Mouse (Mus musculus): ENCODE results near the gene Itga9. TPM values are rescaled to one million over a fixed set of nuclear protein-coding genes. Genes with fewer than 3 reads are reported as not detected.

Itga9 gene
- polyA plus RNA-seq, 1 experiment from 2014 or later, result 2.8 TPM

DNA sequence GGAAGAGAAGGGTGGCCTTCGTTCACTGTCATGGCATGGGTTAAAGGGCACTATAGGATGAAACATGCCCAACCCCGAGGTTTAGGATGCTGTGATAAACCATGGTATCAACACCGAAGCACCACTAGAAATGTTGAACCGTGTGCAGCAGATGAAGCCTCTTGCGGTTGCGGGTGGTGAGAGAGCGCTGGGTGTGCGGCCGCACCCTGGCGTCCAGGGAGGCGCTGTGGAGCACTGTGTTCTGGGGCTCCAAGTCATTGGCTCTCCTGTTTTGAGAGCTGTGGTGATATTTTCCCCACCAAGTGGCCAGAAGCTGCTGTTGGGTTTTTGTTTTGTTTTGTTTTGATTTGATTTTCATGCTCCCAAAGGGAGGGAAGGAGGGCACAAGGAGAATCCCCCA, 272.1 kb downstream of the Itga9 start:
- Histone ChIP-seq H3K4me1 (replicated peaks) (no peaks in the 10 kb centered on the region), H3K4me2 (no peak overlapping the region), H3K27ac (replicated peaks) (no peak overlapping the region), H3K36me3 (no peaks in the 10 kb centered on the region), H3K4me3 (no peak overlapping the region), H3K9ac (no peak overlapping the region), H3K27me3 (no peaks in the 10 kb centered on the region), H3K9me3 (no peaks in the 10 kb centered on the region)
- WGBS, result 90% methylated on average over 11 of the region's 11 CpGs
- no peak for ATAC-seq (ENCODE audit: low FRiP score, low read depth)

DNA sequence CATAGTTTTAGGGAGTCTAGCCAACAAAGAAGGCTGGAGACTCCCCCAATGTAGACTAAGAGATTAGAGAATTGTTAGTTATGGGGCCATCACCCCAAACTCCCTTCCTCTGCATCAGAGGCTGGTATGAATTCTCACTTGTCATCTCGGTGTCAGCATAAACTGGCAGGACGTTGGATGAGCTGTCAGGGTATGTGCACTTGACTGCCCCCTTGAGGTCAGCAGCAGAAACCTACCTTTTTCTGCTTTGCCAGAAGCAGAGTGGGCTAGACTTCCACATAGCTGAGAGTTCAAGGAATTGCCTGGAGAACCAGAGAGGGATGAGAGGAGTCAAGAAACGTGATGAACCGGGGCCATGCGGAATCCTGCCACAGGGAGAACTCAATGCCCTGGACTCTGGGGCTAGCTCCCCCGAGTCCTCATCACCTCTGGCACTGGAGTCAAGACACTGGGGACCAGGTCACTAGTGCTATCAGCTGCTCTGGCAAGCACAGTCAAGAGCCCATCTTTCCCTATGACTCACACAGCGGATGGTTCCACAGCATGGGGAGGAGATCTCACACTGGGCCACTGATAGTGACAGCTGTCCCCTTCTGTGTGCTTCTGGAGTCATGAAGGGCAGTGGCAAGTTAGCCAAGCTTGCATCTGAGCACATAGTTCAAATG, 274.9 kb downstream of the Itga9 start:
- ATAC-seq (ENCODE audit: low FRiP score, low read depth), result no peak
- Histone ChIP-seq H3K27me3 (no peaks in the 10 kb centered on the region), H3K9ac (no peak overlapping the region), H3K36me3 (no peaks in the 10 kb centered on the region), H3K4me3 (no peak overlapping the region), H3K9me3 (no peaks in the 10 kb centered on the region), H3K27ac (replicated peaks) (no peak overlapping the region), H3K4me2 (no peak overlapping the region), H3K4me1 (replicated peaks) (no peaks in the 10 kb centered on the region)
- WGBS, result 81% methylated on average over 7 of the region's 7 CpGs

DNA sequence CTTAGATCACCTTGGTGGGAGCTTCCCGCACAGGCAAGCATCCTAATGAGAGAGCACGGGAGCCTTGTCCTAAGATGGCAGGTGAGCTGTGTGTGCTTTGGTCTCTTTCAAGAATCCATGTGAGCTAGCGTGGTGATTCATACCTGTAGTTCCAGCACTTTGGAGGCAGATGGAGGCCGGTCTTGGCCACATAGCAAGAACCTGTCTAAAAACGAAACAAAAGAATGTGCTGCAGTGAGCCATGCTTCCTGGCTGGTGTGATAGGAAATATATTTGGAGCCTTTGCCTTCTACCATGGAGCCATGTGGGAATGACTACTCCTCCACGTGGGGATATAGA, 275.4 kb downstream of the Itga9 start:
- H3K4me3 ChIP-seq, result no peak overlapping the region
- WGBS, result 94% methylated on average over 6 of the region's 6 CpGs
- H3K27ac ChIP-seq (replicated peaks), result no peak overlapping the region
- ATAC-seq (ENCODE audit: low FRiP score, low read depth), result no peak
- H3K9me3 ChIP-seq, result no peaks in the 10 kb centered on the region
- no peak overlapping the region for H3K4me2 ChIP-seq
- H3K9ac ChIP-seq, result no peak overlapping the region
- H3K27me3 ChIP-seq, result no peaks in the 10 kb centered on the region
- no peaks in the 10 kb centered on the region for H3K4me1 ChIP-seq (replicated peaks)
- H3K36me3 ChIP-seq, result no peaks in the 10 kb centered on the region

DNA sequence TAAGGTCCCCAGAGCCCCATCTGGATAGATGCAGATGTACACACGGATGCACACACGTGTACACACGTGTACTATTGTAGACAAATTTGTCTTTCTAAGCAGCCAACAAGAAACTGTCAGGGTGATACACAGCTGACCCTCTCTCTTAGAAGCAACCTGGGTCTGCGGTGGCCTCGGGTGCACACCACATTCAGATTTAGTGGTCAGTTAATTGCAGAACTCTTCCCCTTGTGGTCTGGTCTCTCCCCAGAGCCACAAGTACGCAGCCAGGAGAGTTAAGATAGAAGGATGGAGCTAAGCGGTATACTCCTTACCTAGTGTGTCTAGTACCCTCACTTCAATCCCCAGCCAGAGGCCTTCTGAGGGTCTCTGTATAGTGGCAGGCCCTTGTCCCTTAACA, 276.7 kb downstream of the Itga9 start:
- Histone ChIP-seq H3K9me3 (no peaks in the 10 kb centered on the region), H3K4me2 (no peak overlapping the region)
- ATAC-seq (ENCODE audit: low FRiP score, low read depth), result no peak

DNA sequence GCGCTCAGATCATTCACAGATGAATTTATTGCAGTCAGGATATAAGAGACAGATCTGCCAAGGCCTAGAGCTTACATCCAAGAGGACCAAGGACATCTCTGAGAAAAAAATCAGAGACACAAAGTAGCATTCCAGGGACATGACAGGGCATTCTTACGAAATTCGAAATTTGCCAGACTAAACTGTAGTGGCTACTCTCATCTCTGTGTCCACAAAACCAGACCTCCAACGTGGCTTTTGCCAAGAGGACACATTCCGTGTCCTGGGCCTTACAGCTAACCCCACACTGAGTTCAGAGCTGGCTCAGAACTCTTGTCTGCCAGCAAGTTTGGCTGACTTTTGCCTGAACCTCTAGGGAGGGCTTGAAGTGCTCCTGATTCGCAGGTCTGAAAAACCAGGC, 279.3 kb downstream of the Itga9 start:
- Histone ChIP-seq H3K4me2 (no peak overlapping the region), H3K36me3 (no peaks in the 10 kb centered on the region), H3K4me3 (no peak overlapping the region), H3K27me3 (no peaks in the 10 kb centered on the region), H3K27ac (replicated peaks) (no peak overlapping the region), H3K4me1 (replicated peaks) (peaks cover 2% of the 10 kb centered on the region; the same call in 1 of the 2 replicates), H3K9me3 (no peaks in the 10 kb centered on the region), H3K9ac (no peak overlapping the region)
- WGBS, result 80% methylated on average over 6 of the region's 6 CpGs
- ATAC-seq (ENCODE audit: low FRiP score, low read depth), result no peak

More for the DNA sequence above, 276.7 kb downstream of the Itga9 start:
- Histone ChIP-seq H3K36me3 (no peaks in the 10 kb centered on the region), H3K27ac (replicated peaks) (no peak overlapping the region), H3K4me1 (replicated peaks) (no peaks in the 10 kb centered on the region), H3K4me3 (no peak overlapping the region), H3K27me3 (no peaks in the 10 kb centered on the region), H3K9ac (no peak overlapping the region)
- WGBS, result 94% methylated on average over 7 of the region's 7 CpGs

DNA sequence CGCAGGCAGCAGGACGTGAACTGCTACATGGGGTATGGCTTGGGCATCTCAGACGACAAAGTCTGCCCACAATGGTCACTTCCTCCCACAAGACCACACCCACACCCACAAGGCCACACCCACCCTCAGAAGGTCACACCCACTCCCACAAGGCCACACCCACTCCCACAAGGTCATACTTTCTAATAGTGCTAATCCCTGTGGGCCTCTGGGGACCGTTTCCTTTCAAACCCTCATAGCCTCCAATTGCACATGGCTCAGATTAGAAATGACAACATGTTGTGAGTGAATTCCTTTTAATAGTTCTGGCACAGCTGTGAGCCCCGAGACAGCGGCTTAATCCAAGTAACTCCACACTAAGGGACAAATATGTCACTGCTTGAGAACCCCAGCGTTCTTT, 280.7 kb downstream of the Itga9 start:
- H3K27me3 ChIP-seq, result no peaks in the 10 kb centered on the region
- ATAC-seq (ENCODE audit: low FRiP score, low read depth), result no peak
- no peak overlapping the region for H3K4me3 ChIP-seq
- H3K9ac ChIP-seq, result no peak overlapping the region
- 91% methylated on average over 7 of the region's 7 CpGs for WGBS
- H3K27ac ChIP-seq (replicated peaks), result no peak overlapping the region
- H3K36me3 ChIP-seq, result no peaks in the 10 kb centered on the region
- H3K4me2 ChIP-seq, result no peak overlapping the region
- H3K9me3 ChIP-seq, result no peaks in the 10 kb centered on the region
- H3K4me1 ChIP-seq (replicated peaks), result peaks cover 12% of the 10 kb centered on the region; the same call in 1 of the 2 replicates

DNA sequence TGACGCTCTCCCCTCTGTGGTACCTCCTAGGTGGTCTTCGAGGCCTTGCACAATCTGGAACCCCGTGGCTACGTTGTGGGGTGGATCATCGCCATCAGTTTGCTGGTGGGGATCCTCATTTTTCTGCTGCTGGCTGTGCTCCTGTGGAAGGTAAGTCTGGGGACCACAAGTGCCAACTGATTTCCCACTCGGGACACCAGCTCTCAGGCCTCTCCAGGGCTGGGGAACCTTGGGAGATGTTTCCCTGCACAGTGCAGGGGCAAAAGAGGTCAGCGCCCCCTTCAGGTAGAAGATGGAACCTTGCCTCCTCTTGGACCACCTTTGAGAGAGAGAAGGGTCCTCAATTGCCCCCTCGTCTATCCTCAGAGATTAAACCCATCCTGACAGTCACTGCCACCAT, 281.2 kb downstream of the Itga9 start:
- no peak for ATAC-seq (ENCODE audit: low FRiP score, low read depth)
- 90% methylated on average over 8 of the region's 8 CpGs for WGBS
- H3K4me1 ChIP-seq (replicated peaks), result peaks cover 12% of the 10 kb centered on the region; the same call in 1 of the 2 replicates

DNA sequence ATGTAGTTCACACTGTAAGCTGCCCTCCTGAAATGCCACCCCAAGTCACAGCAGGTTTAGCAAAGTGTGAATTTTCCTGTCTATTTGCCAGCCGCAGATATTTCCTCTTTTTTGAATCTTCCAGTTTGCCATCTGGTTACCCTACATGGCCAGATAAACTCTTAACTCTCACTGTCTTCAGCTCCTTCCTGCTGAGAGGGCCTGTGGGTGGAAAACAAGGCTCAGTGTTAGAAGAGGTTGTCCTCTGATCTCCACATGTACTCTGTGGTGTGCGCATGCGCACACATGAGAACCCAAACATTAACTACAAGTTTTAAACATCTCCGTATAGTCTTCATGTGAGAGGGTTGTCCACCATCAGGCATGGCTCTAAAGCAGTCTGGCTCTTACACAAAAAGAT, 283.7 kb downstream of the Itga9 start:
- 79% methylated on average over 4 of the region's 4 CpGs for WGBS
- H3K4me3 ChIP-seq, result no peak overlapping the region
- H3K9ac ChIP-seq, result no peak overlapping the region
- H3K27ac ChIP-seq (replicated peaks), result no peak overlapping the region
- H3K27me3 ChIP-seq, result no peaks in the 10 kb centered on the region
- H3K4me1 ChIP-seq (replicated peaks), result peaks cover 12% of the 10 kb centered on the region; the same call in 1 of the 2 replicates
- no peaks in the 10 kb centered on the region for H3K36me3 ChIP-seq
- H3K9me3 ChIP-seq, result no peaks in the 10 kb centered on the region
- no peak for ATAC-seq (ENCODE audit: low FRiP score, low read depth)
- H3K4me2 ChIP-seq, result no peak overlapping the region

More for the DNA sequence above, 281.2 kb downstream of the Itga9 start:
- Histone ChIP-seq H3K27ac (replicated peaks) (no peak overlapping the region), H3K9ac (no peak overlapping the region), H3K4me2 (no peak overlapping the region), H3K27me3 (no peaks in the 10 kb centered on the region), H3K36me3 (no peaks in the 10 kb centered on the region), H3K4me3 (no peak overlapping the region), H3K9me3 (no peaks in the 10 kb centered on the region)

DNA sequence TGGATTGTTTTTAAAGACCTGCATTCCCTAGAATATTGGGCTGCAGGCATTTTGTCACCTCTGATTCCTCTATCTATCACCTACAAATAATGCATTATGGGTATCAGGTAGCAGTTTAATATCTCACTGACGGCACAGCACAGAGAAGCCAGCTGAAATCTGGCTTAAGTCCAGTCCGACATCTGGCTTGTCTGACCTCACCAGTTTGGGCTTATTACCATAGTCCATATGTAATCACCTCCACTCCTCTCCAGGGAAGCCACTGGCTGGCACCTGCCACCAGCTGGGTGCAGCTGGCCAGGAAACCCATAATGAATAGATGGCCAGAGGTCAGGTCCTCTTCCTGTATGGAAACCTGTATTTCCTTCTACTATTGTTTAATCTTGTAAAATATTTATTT, 284.2 kb downstream of the Itga9 start:
- Histone ChIP-seq H3K9me3 (no peaks in the 10 kb centered on the region), H3K4me2 (no peak overlapping the region), H3K27me3 (no peaks in the 10 kb centered on the region), H3K9ac (no peak overlapping the region), H3K27ac (replicated peaks) (no peak overlapping the region), H3K4me3 (no peak overlapping the region), H3K36me3 (no peaks in the 10 kb centered on the region), H3K4me1 (replicated peaks) (peaks cover 12% of the 10 kb centered on the region; the same call in 1 of the 2 replicates)
- ATAC-seq (ENCODE audit: low FRiP score, low read depth), result no peak
- WGBS, result 43% methylated on average over 2 of the region's 2 CpGs

DNA sequence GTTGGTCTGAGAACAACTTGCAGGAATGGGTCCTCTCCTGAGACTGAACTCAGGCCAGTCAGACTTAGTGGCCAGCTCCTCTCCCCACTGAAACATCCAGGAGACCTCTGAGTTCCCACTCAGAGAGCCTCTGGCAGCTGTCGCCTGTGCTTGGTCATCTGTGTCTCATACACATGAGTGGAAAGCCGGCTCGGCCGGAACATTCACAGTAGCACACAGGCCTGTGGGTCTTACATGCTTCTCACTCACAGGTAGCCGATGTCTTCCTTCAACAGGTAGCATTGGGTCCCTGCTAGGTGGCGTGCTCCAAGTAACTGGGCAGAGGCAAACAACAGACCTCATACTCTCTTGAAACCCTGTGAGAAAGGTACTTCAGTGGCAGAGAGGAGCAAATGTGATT, 284.6 kb downstream of the Itga9 start:
- H3K27ac ChIP-seq (replicated peaks), result no peak overlapping the region
- H3K4me1 ChIP-seq (replicated peaks), result peaks cover 12% of the 10 kb centered on the region; the same call in 1 of the 2 replicates
- no peak overlapping the region for H3K4me3 ChIP-seq
- H3K9ac ChIP-seq, result no peak overlapping the region
- H3K27me3 ChIP-seq, result no peaks in the 10 kb centered on the region
- no peaks in the 10 kb centered on the region for H3K36me3 ChIP-seq
- 86% methylated on average over 6 of the region's 6 CpGs for WGBS
- no peak overlapping the region for H3K4me2 ChIP-seq
- H3K9me3 ChIP-seq, result no peaks in the 10 kb centered on the region
- no peak for ATAC-seq (ENCODE audit: low FRiP score, low read depth)

DNA sequence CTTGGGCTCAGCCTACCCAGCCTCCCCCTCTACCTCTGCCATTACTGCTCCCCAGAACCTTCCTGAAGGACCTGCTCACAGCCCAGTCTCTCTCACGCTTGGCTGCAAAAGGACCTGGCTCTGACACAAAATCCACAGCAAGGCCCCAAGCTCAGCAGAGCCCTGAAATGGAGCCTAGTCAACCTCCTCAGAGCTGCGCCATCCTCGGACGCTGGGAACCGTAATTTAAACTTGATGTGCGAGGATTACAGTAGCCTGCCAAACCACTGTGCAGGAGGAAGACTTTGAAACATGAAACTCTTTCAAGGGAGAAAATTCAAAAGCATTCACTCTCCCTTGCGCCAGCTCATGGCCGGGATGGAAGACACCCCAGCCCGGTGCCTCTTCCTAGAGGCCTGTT, 285.1 kb downstream of the Itga9 start:
- no peak for ATAC-seq (ENCODE audit: low FRiP score, low read depth)
- Histone ChIP-seq H3K4me3 (no peak overlapping the region), H3K4me2 (no peak overlapping the region), H3K9me3 (no peaks in the 10 kb centered on the region), H3K27ac (replicated peaks) (no peak overlapping the region), H3K27me3 (no peaks in the 10 kb centered on the region), H3K36me3 (no peaks in the 10 kb centered on the region), H3K9ac (no peak overlapping the region), H3K4me1 (replicated peaks) (peaks cover 12% of the 10 kb centered on the region; the same call in 1 of the 2 replicates)
- 81% methylated on average over 9 of the region's 9 CpGs for WGBS

DNA sequence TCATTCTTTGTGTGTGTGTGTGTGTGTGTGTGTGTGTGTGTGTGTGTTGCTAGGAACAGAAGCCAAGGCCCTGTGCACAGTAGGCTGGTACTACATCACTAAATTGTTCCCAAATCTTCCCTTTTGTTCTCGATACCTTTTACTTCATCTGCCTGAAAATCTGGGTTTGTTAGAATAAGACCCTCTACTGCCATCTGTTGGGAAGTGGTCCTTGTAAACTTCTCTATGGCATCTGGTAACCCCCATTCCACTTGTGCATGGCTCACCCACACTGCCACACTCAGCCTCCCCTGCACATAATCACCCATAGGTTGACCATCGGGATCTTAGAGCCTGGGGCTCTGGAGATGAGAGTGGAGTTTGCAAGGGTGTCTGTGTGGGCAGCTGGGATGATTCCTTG, 288.6 kb downstream of the Itga9 start:
- H3K4me2 ChIP-seq, result no peak overlapping the region
- H3K4me3 ChIP-seq, result no peak overlapping the region
- H3K4me1 ChIP-seq (replicated peaks), result peaks cover 12% of the 10 kb centered on the region; the same call in 1 of the 2 replicates
- H3K27ac ChIP-seq (replicated peaks), result no peak overlapping the region
- no peaks in the 10 kb centered on the region for H3K36me3 ChIP-seq
- no peaks in the 10 kb centered on the region for H3K27me3 ChIP-seq
- no peak for ATAC-seq (ENCODE audit: low FRiP score, low read depth)
- H3K9me3 ChIP-seq, result no peaks in the 10 kb centered on the region
- WGBS, result 76% methylated on average over 2 of the region's 2 CpGs
- H3K9ac ChIP-seq, result no peak overlapping the region

DNA sequence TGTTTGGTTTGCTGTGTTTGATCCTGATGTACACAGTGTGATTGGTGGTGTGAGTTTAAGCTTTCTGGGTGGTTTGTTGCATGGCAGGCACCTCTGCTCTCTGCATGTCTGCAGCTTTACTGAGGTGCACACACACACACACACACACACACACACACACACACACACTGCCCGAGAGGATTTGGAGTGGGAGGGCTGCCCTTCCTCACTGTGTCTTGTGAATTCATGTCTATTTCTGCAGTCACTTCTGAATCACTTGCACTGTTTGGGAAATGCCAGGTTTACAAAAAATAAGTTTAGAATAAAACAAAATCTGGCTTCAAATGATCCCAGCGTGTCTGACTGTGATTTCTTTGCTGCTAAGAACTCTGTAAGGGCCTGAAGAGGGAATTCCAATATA, 294.2 kb downstream of the Itga9 start:
- WGBS, result 81% methylated on average over 2 of the region's 2 CpGs
- Histone ChIP-seq H3K9ac (no peak overlapping the region), H3K4me2 (no peak overlapping the region), H3K27me3 (no peaks in the 10 kb centered on the region), H3K36me3 (no peaks in the 10 kb centered on the region), H3K4me1 (replicated peaks) (no peaks in the 10 kb centered on the region), H3K4me3 (no peak overlapping the region), H3K27ac (replicated peaks) (no peak overlapping the region), H3K9me3 (no peaks in the 10 kb centered on the region)
- ATAC-seq (ENCODE audit: low FRiP score, low read depth), result no peak
